Mouse (Mus musculus) intestine, embryonic 15.5 days (tissue): ENCODE measurements around the gene Cox15. TPM values are rescaled to one million over a fixed set of nuclear protein-coding genes. Genes with fewer than 3 reads are reported as not detected.

ENCODE experiments used
- ATAC-seq: fragments of 200-750 bp; cut with Nextera tagmentation; 2 replicates; pipeline ENCODE4 v1.8.0; 2017; ENCODE audit warnings: moderate TSS enrichment, moderate library complexity
- H3K27ac ChIP-seq: fragments of 300-500 bp; sonication (generic); 2 replicates; pipeline ENCODE4 v1.5.1; 2015; ENCODE audit warnings: mild to moderate bottlenecking, inconsistent platforms
- H3K27me3 ChIP-seq: fragments of 300-500 bp; sonication (generic); replicated peaks from 2 replicates; pipeline ENCODE4 v1.6.1; 2015; ENCODE audit warnings: inconsistent platforms
- H3K36me3 ChIP-seq: fragments of 300-500 bp; sonication (generic); 2 replicates; pipeline ENCODE4 v1.6.1; 2015; ENCODE audit warnings: inconsistent platforms
- H3K4me1 ChIP-seq: fragments of 300-500 bp; sonication (generic); replicated peaks from 2 replicates; pipeline ENCODE4 v1.6.1; 2015; ENCODE audit warnings: inconsistent platforms
- H3K4me2 ChIP-seq: fragments of 300-500 bp; sonication (generic); replicated peaks from 2 replicates; pipeline ENCODE4 v1.6.1; 2015; ENCODE audit warnings: mild to moderate bottlenecking, inconsistent platforms
- H3K4me3 ChIP-seq: fragments of 300-500 bp; sonication (generic); replicated peaks from 2 replicates; pipeline ENCODE4 v1.5.1; 2015; ENCODE audit warnings: inconsistent platforms
- H3K9ac ChIP-seq: fragments of 300-500 bp; sonication (generic); 2 replicates; pipeline ENCODE4 v1.6.1; 2015; ENCODE audit warnings: inconsistent platforms
- H3K9me3 ChIP-seq: fragments of 300-500 bp; sonication (generic); 2 replicates; pipeline ENCODE4 v1.6.1; 2016; ENCODE audit warnings: inconsistent platforms
- WGBS: fragments of 180-500 bp; shearing (Covaris S2); methylation state at CpG from one replicate; pipeline ENCODE4 v1.1.7; 2015; 5-methylcytosine and 5-hydroxymethylcytosine counted together
- polyA plus RNA-seq: library from polyadenylated mRNA; unstranded; fragments of >200 nt; fragmentation: Nextera tagmentation; extraction: Ambion mirVana; gene quantifications from 2 replicates; pipeline ENCODE4 v1.2.1, GENCODE M21; 2015

The Cox15 gene
- 12.2 and 14.2 TPM in 2 replicates for polyA plus RNA-seq

DNA sequence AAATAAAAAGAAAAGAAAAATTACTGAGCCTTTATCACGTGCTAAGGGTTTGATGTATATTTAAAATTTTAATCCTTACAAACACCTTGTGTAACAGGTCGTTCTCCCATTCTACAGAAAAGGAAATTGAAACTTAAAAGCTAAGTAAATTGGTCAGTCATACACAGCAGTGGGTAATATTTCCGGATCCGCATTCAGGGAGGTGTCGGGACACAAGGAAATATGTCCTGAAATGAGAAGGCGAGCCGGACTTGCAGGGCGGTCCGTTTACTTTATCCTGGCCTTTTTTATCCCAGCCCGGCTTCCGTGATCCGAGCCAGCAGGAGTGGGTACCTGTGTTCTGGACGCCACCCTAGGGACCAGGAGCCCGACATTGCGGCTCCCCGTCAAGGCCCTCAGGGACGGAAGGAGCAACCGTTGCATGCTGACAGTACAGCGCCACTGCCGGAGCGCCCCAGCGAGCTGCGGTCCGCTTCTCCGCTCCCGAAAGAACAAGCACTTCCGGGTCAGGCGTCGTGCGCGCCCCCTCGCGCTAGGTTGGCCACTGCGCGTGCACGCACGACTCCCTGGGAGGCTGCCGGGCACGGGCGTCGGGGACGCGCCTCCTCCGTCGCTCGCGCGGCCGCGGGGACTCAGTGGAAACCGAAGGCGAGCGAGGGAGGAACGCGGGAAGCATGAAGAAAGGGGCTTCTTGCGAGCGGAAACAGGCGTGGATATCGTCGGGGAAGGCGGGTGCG is at the start of gene Cox15, which contains the start of gene Cutc:
Gene Cox15 (minus strand): TSS at position 512 of the 737 bp plus-strand sequence.
Gene Cutc (plus strand): TSS at position 508 of the 737 bp plus-strand sequence.
- WGBS: under 1% methylated on average over 62 of the region's 62 CpGs
- ATAC-seq: peak; percentile 95
- Histone ChIP-seq H3K9me3 (no peaks in the 10 kb centered on the region), H3K27me3 (no peaks in the 10 kb centered on the region), H3K4me3 (peak within 1 kb of the TSS; percentile 75), H3K36me3 (peaks cover 6% of the 10 kb centered on the region), H3K4me1 (no peaks in the 10 kb centered on the region; the same call in 1 of the 2 replicates), H3K4me2 (peak within 1 kb of the TSS; percentile 66), H3K27ac (peak within 1 kb of the TSS; percentile 99), H3K9ac (peak within 1 kb of the TSS; percentile 92)

GRCm38 (mm10) chr19:43801427-43802051 is 48.7 kb upstream of the Cox15 start:
- no peak overlapping the region for H3K27ac ChIP-seq
- H3K4me1 ChIP-seq: no peaks in the 10 kb centered on the region
- H3K27me3 ChIP-seq: no peaks in the 10 kb centered on the region
- H3K36me3 ChIP-seq: no peaks in the 10 kb centered on the region
- H3K4me3 ChIP-seq: no peak overlapping the region
- 79% methylated on average over 9 of the region's 9 CpGs for WGBS
- no peak for ATAC-seq
- H3K4me2 ChIP-seq: no peak overlapping the region
- H3K9ac ChIP-seq: no peak overlapping the region
- H3K9me3 ChIP-seq: no peaks in the 10 kb centered on the region

DNA sequence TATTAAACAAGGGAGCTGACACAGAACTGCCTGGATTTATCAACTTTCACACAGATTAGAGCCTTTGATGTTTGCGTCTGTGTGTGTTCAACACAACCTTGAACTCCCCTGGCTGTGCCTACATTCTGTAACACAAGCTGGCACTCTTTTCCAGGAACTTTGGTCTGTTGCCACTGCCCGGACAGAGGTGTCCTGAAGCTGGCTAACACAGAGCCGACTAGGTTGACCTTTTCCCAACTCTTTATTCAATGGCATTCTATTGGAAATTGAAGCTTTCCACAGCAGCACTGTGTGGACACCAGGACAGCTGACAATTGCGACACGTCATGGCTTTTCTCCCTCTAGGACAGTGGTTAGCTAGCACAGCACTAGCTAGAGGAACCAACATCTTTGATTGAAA is 44.4 kb upstream of the Cox15 start:
- Histone ChIP-seq H3K9me3 (no peaks in the 10 kb centered on the region), H3K36me3 (no peaks in the 10 kb centered on the region), H3K4me3 (no peak overlapping the region), H3K4me2 (no peak overlapping the region), H3K9ac (no peak overlapping the region), H3K27ac (no peak overlapping the region), H3K27me3 (no peaks in the 10 kb centered on the region), H3K4me1 (no peaks in the 10 kb centered on the region)
- 66% methylated on average over 5 of the region's 5 CpGs for WGBS
- peak; percentile 47 for ATAC-seq

- no peak for ATAC-seq
These were observed 42.7 kb upstream of the Cox15 start for GRCm38 (mm10) chr19:43795511-43795910.

DNA sequence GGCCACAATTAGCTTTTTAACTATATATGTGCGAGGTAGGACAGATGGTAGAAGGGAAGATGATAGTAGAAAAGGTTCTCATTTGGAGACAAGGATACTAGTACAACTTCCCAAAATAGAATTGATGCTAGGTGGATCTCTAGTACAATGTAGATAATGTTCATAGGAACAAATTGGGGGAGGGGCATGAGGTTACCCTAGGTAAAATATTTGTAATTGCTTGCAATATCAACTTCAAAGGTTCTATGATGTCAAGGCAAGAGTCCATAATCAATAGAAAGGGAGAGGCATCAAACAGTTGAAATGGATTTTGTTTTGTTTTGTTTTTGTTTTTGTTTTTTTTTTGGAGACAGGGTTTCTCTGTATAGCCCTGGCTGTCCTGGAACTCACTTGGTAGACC is 41.2 kb upstream of the Cox15 start:
- H3K27me3 ChIP-seq: no peaks in the 10 kb centered on the region
- WGBS: 93% methylated on average over 1 of the region's 1 CpGs

More at GRCm38 (mm10) chr19:43795511-43795910, 42.7 kb upstream of the Cox15 start:
- H3K36me3 ChIP-seq: no peaks in the 10 kb centered on the region
- H3K4me3 ChIP-seq: no peak overlapping the region
- no peaks in the 10 kb centered on the region for H3K4me1 ChIP-seq
- no peak overlapping the region for H3K27ac ChIP-seq
- H3K9ac ChIP-seq: no peak overlapping the region
- H3K27me3 ChIP-seq: no peaks in the 10 kb centered on the region
- H3K4me2 ChIP-seq: no peak overlapping the region
- H3K9me3 ChIP-seq: no peaks in the 10 kb centered on the region
- WGBS: 75% methylated on average over 8 of the region's 8 CpGs

GRCm38 (mm10) chr19:43792537-43792936 is 39.7 kb upstream of the Cox15 start:
- Histone ChIP-seq H3K36me3 (no peaks in the 10 kb centered on the region), H3K4me3 (no peak overlapping the region), H3K9ac (no peak overlapping the region), H3K4me2 (no peak overlapping the region), H3K27ac (no peak overlapping the region), H3K4me1 (no peaks in the 10 kb centered on the region), H3K9me3 (no peaks in the 10 kb centered on the region), H3K27me3 (no peaks in the 10 kb centered on the region)
- no peak for ATAC-seq
- WGBS: 91% methylated on average over 4 of the region's 4 CpGs

More for the DNA sequence above, 41.2 kb upstream of the Cox15 start:
- no peaks in the 10 kb centered on the region for H3K36me3 ChIP-seq
- no peak overlapping the region for H3K4me2 ChIP-seq
- H3K9me3 ChIP-seq: no peaks in the 10 kb centered on the region
- no peak overlapping the region for H3K9ac ChIP-seq
- no peak overlapping the region for H3K4me3 ChIP-seq
- no peak for ATAC-seq
- no peak overlapping the region for H3K27ac ChIP-seq
- H3K4me1 ChIP-seq: no peaks in the 10 kb centered on the region

DNA sequence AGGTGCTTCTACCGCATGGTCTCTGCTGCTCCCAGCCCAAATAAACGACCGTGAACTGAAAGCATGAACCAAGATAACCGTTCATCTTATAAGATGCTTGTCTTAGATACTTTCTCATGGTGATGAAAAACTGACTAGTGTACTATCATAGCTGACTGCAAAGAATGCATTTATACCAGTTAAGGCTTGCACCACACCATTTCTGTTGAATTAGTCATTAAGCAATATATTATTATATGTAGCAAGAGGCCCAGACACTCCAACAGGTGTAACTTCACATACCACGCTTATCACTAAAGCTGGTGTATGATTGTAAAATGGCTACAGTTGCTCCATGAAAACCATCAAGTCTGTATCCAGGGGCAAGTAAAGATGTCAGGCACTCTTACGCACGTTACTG is 37.0 kb upstream of the Cox15 start:
- Histone ChIP-seq H3K4me3 (no peak overlapping the region), H3K27ac (no peak overlapping the region), H3K36me3 (no peaks in the 10 kb centered on the region), H3K27me3 (no peaks in the 10 kb centered on the region), H3K9me3 (no peaks in the 10 kb centered on the region), H3K4me1 (no peaks in the 10 kb centered on the region), H3K9ac (no peak overlapping the region), H3K4me2 (no peak overlapping the region)
- WGBS: 65% methylated on average over 7 of the region's 7 CpGs
- ATAC-seq: 0 out of 2 replicates have a peak, but pooled peaks have one; percentile 46

- Histone ChIP-seq H3K4me3 (no peak overlapping the region), H3K9ac (no peak overlapping the region), H3K27ac (no peak overlapping the region), H3K4me2 (no peak overlapping the region), H3K4me1 (no peaks in the 10 kb centered on the region), H3K36me3 (no peaks in the 10 kb centered on the region), H3K27me3 (no peaks in the 10 kb centered on the region), H3K9me3 (no peaks in the 10 kb centered on the region)
- no peak for ATAC-seq
- WGBS: 67% methylated on average over 13 of the region's 13 CpGs
These were observed 33.6 kb upstream of the Cox15 start for GRCm38 (mm10) chr19:43786249-43787026.

GRCm38 (mm10) chr19:43784761-43785160 is 32.0 kb upstream of the Cox15 start:
- Histone ChIP-seq H3K4me1 (no peaks in the 10 kb centered on the region), H3K4me3 (0 out of 2 replicates have a peak overlapping the region, but pooled peaks have one; percentile 2), H3K27me3 (no peaks in the 10 kb centered on the region), H3K36me3 (no peaks in the 10 kb centered on the region), H3K9ac (no peak overlapping the region), H3K27ac (no peak overlapping the region), H3K9me3 (no peaks in the 10 kb centered on the region), H3K4me2 (no peak overlapping the region)
- no peak for ATAC-seq
- WGBS: 68% methylated on average over 8 of the region's 8 CpGs

GRCm38 (mm10) chr19:43781980-43782379 is 29.2 kb upstream of the Cox15 start, which contains the start of gene Abcc2:
TSS of gene Abcc2 (plus strand) at chr19:43782192.
- peak; percentile 91 for ATAC-seq
- no peak within 1 kb of the TSS for H3K4me2 ChIP-seq
- no peak within 1 kb of the TSS for H3K27ac ChIP-seq
- no peak within 1 kb of the TSS for H3K9ac ChIP-seq
- WGBS: 70% methylated on average over 3 of the region's 3 CpGs
- H3K4me1 ChIP-seq: no peaks in the 10 kb centered on the region
- no peaks in the 10 kb centered on the region for H3K27me3 ChIP-seq
- no peaks in the 10 kb centered on the region for H3K9me3 ChIP-seq
- H3K4me3 ChIP-seq: peak within 1 kb of the TSS; percentile 18; the same call in 1 of the 2 replicates
- no peaks in the 10 kb centered on the region for H3K36me3 ChIP-seq

DNA sequence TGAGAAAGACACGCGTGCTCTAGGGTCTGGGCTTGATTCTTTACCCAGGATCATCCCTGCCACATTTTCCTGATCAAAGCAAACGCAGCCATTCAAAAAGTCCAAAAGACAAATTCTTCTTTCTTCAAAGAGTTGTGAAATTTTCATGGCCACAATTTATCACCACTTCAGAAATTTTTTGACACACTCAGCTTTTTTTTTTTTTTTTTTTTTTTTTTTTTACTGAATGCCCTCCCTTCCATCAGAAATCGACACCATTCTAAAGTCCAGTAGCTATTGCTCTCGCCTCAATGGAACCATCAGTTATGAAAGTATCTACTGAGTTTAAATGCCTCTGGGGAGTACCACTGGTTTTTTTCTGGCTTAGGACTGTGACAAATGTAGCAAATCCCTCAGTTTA is 27.6 kb upstream of the Cox15 start:
- Histone ChIP-seq H3K27ac (0 out of 2 replicates have a peak overlapping the region, but pooled peaks have one; percentile 17), H3K4me1 (no peaks in the 10 kb centered on the region), H3K4me2 (no peak overlapping the region), H3K9me3 (no peaks in the 10 kb centered on the region), H3K9ac (no peak overlapping the region), H3K27me3 (no peaks in the 10 kb centered on the region), H3K4me3 (no peak overlapping the region), H3K36me3 (no peaks in the 10 kb centered on the region)
- 64% methylated on average over 5 of the region's 5 CpGs for WGBS
- ATAC-seq: no peak

- Histone ChIP-seq H3K4me2 (no peak overlapping the region), H3K9me3 (no peaks in the 10 kb centered on the region), H3K9ac (no peak overlapping the region), H3K4me3 (no peak overlapping the region), H3K4me1 (0 out of 2 replicates have a peak, but pooled peaks cover 3% of the 10 kb centered on the region), H3K27ac (no peak overlapping the region), H3K36me3 (no peaks in the 10 kb centered on the region), H3K27me3 (no peaks in the 10 kb centered on the region)
- WGBS: 52% methylated on average over 2 of the region's 2 CpGs
- ATAC-seq: no peak; the same call in 1 of the 2 replicates
These were observed 24.5 kb upstream of the Cox15 start for GRCm38 (mm10) chr19:43777308-43777707.
